Mouse (Mus musculus) R1 (cell line): ENCODE data around the gene Igflr1.

Source experiments
- DNase-seq: peaks from one replicate; pipeline ENCODE4 v3.0.0-alpha.2; 2018; ENCODE audit warnings: low read depth, low spot score

Igflr1 gene

DNA sequence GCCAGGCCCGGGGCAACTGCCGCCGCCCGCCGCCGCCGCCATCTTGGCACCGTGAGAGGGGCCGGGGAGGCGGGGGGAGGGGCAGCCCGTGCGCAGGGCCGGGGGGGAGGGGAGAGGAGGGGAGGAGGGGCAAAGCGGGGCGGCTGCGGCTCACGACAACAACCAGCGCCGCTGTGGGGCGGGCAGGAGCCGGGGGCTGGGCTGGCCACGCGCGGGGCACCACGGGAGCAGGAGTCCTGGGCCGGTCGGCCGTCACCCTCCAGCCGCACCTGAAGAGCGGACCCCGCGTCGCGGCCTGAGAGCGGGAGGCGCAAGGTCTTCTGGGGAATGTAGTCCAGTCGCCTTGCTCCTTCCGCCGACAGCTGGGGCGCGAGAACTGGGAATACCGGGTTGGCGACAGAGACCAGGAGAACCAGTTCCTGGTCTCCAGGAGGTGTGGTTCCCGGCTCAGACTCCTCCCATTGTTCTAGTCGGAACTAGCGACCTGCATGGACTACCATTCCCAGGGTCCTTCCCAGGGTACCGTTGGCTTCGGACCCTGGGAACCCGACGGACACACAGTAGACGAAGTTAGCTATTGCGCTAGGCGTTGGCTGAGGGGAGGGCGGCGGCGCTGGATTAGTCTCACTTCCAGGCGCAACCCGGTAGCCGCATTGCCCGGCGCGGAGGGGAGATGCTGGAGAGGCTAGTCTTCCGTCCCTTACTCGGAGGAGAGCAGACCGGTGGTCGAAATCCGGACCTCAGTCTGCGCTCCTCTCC lies 23.6 kb downstream of the Igflr1 start, which contains the start of gene Kmt2b:
Gene Kmt2b (minus strand): TSS at position 51 of the 759 bp plus-strand sequence.
- DNase-seq = peak; percentile 99

DNA sequence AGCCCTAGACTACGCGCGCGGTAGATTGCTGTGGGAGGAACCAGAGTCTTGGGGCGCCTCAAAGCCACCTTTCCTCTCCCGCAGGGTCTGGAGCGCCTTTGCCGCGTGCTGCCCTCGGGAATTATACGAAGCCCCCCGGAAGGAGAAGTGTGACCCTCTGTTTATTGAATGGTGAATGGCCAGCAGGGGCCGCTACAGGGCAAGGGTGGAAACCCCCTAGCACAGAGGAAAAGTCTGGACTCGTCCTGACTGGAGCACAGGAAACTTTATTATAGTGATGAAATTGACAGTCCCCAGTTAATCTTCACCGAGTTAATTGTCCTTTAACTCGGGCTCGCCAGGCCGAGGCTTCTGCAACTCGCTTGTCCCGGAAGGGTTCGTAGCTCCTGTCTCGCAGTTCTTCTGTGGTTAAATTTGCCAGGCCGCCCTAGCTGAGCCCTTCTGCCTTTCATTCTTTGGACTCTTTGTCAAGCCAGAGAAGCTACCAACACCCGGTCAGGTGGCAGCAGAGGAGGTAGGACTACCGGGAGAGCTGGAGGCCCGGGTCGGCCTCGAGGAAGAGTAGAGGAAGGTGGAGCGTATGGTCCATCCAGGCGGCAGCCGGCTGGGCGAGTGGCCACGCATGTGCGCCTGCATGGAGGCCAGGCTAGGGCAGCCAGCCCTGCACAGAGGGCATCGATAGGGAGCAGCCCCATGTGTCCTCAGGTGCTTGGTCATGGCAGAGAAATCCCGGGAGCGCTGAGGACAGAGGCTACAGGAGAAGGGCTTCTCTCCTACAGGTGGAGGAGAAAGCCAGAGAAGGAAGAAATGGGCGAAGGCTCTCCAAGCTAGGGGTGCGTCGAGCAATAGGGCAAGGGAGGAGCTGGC lies 24.4 kb downstream of the Igflr1 start:
- DNase-seq = peak; percentile 90

DNA sequence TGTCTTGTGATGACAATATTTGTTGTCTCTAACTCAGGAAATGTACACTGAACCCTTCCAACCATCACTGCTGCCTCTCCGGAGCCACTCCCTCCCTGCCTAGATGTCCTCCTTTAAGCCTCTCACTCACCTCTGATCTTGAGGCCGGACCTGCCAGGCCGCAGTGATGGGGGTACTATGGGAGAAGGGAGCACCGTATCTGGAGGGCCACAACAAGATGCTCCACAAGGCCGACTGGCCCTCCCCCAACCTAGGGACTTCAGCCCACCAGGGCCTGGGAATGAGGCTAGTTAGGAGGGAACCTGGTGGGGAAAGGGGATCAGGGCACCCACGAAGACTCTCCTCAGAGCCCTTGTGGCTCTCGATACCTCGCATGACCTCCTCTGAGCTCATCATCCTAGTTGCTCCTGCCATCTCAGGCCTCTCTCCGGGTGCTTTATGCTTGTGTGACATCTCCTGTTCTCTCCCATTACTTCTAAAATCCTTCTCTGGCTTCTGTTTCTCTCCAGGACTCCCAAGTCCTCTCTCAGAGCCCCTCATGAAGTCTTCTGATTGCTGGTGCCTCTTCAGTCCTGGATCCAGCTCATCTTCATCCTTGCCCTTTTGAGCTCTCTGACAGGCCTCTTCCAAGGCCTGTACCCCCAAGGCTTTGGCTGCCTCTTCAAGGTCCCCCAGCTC lies 25.8 kb downstream of the Igflr1 start:
- DNase-seq = no peak

DNA sequence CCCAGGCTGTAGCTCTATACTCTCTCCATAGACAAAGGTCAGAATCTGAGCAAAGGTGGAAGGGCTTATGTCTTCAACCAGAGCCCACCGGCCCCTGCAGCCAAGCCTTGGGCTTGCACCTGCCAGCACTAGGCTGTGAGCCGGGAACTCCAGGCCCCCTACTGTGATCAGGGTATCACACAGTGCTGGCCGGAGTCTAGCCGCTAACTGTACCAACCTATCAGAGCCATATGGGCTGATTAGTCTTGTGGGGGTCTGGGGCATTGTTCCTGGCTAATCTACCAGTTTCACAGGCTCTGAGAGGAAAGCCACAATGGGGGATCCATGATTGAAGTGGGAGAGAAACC lies 26.4 kb downstream of the Igflr1 start:
- DNase-seq = no peak

DNA sequence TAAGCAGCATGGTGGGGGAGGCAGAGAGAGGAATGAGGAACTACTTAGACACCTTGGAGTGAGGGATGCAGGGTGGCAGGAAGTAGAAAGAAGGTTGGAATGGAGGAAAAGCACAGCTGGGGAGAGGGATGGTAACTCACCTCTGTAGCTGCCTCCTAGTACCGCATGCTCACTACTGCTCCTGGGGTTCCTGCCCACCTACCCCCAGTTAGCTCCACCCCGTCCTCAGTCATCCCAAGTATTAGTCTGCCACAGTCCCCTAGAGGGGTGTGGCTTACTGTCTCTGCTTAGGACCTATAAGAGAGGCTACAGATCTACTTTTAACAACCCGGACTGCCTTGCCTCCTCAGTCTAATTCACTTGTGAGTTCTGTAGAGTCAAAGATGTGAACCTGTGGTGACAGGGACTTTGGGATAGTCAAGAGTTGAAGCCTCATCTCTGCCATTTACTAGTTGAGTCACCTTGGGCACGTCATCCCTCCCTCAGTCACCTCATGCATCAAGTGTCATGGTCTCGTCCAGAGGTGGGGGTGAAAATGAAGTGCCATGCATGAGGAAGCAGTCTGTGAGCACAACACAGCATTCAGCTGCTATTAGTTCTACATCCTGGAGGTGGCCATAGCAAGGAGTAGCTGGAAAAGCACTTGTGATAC lies 27.7 kb downstream of the Igflr1 start:
- DNase-seq = peak; percentile 71

DNA sequence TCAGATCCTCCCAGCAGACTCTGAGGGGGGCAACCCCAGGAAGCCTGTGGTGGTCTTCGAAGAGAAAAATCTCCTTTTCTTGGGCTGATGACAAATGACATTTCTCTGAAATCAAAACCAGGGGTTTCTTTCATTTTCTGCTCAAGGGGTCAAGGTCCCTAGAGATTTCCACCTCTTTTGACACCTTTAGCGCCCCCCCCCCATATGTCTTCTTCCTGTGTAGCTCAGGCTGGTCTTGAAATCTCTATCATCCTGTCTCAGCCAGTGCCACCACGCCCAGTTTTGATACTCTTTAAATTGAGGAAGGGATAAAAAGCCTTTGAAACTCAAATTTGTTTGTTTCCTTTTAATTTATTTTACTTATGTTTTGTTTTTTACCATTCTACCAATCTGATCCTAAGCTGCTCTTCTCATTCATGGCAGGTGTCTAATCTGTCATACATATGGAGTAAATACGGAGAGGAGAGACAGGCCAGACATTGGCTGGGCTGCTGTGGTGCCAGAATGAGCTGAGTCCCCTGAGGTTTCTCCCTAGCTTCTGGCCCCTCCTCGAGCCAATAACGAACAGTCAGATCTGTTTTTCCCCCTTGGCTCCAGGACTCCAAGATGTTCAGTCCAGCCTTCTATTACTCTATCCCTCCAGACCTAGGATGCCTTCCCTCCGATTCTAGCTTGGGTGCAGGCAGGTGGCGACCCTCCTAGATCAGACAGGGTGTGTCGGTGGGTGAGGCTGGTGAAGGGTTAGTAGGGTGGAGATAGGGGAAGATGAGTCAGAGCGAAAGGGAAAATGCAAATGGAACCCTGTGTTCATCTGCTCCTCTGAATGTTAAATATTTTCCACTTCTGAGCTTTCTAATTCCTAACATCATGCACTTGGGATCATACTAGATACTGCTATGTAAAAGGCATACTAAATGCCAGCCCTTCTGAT lies 28.6 kb downstream of the Igflr1 start:
- no peak for DNase-seq

DNA sequence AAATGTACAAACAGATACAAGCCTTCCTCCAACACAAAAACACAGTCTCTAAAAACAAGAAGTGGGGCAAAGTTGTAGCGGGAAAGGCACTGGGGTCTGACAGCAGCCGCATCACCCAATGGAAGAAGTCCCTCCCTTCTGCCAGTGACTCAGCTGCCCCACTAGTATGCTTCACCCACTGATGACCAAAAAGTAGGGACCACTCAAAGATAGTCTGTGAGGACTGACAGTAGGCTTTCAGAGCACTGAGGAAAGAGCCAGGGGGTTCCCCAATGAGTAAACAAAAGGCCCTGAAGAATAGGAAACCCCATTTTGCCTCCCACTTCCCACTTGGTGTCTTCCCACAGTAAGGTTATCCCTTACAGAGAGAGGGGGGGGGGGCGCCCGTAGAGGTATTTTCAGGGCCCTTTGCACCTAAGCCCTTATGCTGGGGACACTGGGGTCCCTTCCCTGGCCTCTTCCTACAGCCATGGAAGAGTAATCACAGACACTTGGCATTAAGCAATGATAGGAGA lies 29.3 kb downstream of the Igflr1 start:
- DNase-seq = no peak

DNA sequence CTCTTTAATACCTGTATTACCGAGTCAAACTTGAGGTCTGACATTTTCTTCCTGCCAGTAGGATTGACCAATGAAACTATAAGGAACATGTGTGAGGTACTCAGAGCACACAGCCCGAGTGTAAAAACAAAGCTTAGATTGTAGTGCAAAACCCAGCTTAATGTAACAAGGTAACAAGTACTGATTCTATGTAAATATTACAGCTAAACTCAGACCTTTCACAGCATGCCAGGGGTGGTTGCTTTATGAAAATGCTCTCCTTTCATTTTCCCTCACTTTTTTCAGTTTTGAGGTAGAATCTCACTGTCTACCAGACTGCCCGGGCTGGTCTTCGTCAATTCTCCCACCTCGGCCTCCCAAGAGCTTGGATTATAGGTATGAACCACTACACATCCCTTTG lies 30.9 kb downstream of the Igflr1 start:
- no peak for DNase-seq

DNA sequence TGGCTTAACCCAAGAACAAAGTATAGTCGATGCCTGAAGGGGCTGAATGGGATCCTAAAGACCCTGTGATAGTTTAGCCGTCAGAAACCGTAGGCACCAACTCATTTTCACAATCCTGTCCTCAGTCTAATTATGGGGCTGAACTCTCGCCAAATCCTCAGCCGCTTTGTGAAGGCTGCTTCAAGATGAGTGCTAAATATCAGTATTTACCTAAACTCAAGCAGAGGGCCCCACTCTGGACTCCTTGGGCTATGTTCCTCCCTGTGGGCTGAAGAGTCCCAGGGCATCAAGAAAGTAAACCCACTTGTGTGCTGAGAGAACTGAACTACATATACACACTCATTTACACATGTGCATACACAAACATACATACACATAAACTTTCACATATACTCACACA lies 31.6 kb downstream of the Igflr1 start:
- no peak for DNase-seq

DNA sequence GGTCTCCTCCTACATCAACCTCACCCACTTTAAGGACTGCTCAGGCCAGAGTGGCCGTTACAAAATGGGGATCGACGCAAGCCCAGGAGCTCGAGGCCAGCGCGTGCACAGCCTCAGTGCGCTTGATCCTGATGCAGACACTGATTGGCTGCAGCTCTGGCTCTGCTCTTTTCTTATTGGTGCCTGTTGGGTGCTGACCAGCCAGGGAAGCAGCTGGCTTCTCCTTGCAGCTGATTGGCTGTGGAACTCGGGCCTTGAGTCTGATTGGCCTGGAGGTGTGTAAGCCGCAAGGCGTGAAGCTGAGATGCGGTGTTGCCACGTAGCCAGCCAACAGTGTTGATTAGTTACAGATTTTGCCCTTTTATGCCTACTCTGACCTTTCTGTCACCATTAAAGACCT lies 33.6 kb downstream of the Igflr1 start, which contains the start of gene Zbtb32:
Gene Zbtb32 (minus strand): TSS at position 124 of the 400 bp plus-strand sequence.
- peak; percentile 89 for DNase-seq

DNA sequence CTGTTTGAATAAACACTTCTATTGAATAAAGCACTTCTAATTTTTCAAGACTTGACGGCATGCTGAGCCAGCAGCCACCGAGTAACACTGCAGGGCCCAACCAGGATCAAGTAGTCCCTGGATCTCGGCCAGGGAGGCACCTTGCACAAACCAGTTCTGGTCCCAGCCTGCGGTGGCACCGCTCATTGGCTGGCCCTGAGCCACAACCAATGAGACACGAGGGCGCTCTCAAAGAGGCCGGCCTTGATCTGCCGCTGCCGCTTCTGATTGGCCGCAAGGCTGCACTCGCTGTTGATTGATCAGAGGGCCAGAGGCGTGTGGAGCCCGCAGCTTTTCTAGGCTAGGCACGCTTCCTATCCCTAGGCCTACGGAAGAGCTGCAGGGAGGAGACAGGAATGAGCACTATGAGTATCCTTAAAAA lies 34.7 kb downstream of the Igflr1 start:
- peak; percentile 98 for DNase-seq

DNA sequence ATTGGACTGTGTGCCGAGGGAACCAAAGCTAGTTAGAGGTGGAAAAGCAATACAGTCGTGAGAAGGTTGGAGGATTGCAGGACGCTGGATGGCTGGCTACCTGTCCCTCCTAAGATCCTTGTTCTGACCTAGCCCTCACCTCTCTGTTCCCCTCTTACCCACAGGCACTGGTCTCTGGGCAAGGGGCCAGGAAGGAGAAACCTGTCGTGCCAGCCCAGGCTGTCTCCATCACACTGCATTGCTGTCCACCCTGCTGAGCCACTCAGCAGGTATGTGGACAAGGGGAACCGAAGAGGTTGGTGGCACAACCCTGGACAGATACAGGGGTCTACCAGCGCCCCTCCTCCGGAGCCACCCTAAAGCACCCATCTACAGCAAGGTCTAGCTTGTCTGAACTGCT lies 35.4 kb downstream of the Igflr1 start:
- DNase-seq = no peak

DNA sequence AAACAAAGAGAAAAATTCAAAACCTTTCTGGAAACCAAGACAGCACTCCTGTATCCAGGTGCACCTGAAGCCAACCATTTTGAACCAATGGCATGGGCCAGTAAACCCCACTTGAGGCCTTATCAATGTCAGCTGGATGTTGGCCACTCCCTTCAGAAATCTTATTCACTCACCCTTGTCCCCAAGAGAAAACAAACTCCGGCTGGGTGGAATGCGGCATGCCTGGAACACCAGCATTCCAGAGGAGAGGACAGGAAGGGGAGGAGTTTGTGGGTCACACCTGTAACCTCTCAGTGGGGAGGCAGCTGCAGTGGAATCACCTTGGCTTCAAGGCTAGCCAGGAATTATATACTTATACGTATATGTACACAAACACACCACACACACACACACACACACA lies 37.4 kb downstream of the Igflr1 start:
- DNase-seq = peak; percentile 99

DNA sequence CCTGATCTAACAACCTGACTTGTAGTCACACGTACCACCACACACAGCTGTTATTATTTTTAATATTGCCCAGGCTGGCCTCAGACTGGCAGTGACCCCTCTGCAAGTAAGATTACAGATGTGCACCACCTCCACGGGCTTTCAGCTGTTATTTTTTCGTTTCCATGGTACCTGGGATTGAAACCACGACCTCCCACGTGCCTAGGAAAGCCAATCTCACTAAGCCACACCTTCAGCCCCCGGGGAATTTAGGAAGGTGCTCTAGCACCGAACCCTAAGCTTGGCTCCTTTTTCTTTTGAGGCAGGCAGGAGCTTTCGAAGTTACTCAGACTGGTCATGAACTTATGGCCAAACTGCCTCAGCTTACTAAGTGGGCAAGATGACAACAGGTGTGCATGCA lies 39.2 kb downstream of the Igflr1 start:
- peak; percentile 84 for DNase-seq

DNA sequence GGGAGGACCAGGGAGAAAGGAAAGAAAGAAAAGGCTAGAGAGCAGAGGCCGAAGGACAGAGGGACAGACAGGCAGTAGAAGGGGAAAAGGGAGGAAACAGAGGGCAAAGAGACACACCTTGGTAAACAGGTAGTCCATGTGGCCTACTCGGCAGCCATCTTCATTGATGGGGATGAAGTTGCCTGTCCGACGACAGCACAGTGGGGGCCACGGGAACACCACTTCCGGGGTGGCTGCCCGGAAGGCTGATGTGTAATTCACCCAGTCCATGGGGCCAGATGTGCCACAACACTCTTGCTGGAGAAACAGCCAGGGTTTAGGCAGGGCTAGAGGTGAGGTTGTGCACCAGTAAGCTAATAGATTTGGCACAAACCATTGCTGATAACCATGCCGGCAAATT lies 39.7 kb downstream of the Igflr1 start:
- DNase-seq = no peak

DNA sequence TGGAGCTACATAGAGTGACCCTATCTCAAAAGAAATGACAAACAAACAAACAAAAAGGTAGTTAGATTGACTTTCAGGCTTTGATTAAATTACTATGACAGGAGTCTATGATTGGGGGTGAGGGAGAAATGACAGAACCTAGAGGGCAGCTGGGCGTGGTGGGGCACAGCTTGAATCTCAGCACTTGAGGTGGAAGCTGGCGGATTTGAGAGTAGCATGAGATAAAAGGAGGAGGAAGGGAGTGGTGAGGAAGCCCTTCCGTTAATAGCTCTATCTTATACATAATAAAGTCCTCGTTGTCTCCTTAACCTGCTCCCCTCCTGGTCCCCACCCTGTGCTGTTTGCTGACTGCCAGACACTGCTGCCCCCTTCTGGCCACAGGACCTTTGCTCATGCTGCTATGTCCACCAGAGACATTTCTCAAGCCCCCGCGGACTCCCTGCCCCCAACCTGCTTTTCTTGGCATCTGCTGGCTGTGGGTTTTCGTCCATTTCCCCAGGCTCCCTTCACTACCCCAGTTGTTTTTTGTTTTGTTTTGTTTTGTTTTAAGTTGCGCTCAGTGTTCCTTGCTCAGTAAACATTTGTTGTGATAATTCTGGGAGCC lies 42.6 kb downstream of the Igflr1 start:
- peak; percentile 96 for DNase-seq

DNA sequence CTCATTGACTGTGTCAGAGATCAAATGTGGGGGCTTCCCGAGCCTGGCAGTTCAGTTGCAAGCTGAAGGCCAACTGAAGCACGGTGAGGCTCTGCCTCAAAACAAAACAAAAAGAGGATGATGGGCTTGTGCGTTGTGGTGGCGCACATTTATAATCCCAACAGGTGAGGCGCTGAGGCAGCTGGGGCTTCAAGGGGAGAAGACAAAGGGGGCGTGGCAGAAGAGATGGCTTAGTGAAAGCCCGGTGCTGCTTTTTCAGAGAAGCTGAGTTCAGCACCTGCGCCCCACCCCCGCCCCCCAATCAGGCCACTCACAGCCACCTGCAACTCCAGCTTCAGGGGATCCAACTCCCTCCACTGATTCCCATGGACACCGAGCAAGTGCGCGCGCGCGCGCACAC lies 43.2 kb downstream of the Igflr1 start:
- peak; percentile 73 for DNase-seq

DNA sequence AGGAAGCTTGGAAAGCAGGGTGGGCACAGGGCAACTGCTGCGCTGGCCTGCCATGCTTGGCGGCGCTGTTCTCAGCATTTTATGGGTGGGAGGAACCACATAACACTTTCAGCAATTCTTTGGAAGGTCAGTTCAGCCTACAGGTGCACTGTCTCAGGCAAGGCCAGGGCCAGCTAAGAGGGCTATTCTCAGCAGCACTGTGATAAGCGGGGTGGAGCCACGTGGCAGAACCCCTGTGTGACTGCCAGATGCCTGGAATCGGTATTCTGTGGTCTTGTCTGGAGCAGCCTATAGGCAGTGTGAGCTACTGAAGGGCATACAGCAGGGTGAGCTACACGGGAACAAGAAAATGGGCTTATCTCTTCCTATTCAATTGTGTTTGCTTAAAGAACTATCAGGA lies 44.8 kb downstream of the Igflr1 start:
- DNase-seq = no peak

DNA sequence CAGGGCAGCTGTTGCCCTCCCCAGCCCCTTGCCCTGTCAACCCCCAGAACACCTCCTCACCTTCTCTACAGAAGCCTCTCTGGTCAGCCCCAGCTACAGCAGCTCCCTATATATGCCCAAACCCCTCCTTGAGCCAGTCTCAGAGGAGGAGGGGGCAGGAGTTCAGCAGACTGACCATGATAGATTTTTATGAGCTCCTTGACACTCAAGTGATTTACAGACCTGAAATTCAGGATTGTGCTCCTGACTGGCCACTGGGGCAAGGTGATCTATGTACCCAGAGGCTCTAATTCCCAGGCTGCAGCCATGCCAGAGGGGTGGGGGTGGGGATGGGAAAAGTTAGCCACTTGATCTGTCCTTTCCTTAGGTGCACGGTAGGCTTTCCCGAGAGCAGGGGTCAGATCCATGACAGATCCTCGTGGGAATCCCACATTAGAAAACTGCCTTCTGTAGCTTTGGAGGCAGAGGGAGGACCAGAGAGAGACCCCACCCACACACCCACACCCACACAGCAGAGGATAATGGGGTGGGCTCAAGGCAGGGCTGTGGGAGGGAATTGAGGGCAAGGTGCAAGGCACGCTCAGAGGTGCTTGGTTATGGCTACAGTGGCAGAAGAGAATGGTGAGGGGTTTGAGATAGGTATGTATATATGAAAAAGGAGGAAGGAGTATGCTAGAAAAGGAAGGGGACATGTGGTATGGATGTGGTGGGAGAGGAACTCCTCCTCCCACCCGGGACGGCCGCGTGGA lies 47.6 kb downstream of the Igflr1 start, which contains the start of gene Upk1a:
Gene Upk1a (minus strand): TSS at position 194 of the 749 bp plus-strand sequence.
- DNase-seq = no peak
